Mouse (Mus musculus): Measurements from ENCODE around the gene Btla.

GRCm38 (mm10) chr16:45244930-45245472 lies 20.9 kb downstream of the Btla start:
- no peak for TF ChIP-seq POLR2A (IDR thresholded peaks at IDR 0.05; ENCODE audit: borderline replicate concordance, extremely low read depth, insufficient read depth, insufficient read length, poor library complexity, severe bottlenecking)
- no peak for TF ChIP-seq CTCF (IDR thresholded peaks at IDR 0.05; ENCODE audit: borderline replicate concordance, extremely low read depth, insufficient read depth, insufficient read length)
